Mouse (Mus musculus): Measurements from ENCODE around the gene H2-M10.1.
"Not testable (repeated sequence)": the region's sequence is repeated elsewhere in the genome, so short reads cannot be mapped to it uniquely, and the experiment has no call there.

H2-M10.1 gene

DNA sequence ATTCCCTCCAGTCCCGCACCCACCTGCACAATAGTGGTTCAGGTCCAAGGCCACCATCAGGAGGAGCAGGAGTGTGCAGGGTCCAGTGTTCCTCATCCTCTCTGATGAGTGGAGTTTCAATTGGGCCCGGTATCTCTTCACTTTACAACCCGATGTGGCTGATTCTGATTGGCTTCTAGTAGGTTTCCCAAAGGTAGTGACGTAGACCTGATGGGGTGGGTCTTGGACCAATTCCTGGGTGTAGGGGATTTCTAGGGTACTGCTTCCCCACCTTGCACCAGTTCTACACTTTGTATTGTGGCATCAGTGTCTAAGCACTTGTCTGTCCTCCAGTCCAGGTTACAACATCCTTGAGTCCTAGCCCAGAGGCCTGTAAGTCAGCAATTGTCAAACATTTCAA is at the start of gene H2-M10.1:
Gene H2-M10.1 (minus strand): TSS at position 101 of the 400 bp plus-strand sequence.
- in situ Hi-C loops (cut with MboI, MseI) = no loop called here

DNA sequence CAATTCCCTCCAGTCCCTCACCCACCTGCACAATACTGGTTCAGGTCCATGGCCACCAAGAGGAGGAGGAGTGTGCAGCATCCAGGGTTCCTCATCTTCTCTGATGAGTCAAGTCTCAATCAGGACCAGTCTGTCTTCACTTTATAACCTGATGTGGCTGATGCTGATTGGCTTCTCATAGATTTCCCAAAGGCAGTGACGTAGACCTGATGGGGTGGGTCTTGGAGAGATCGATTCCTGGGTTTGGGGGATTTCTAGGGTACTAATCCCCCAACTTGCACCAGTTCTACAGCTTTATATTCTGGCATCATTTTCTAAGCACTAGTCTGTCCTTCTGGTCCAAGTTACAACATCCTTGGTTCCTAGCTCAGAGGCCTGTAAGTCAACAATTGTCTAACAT is 42.4 kb upstream of the H2-M10.1 start, which contains the start of gene H2-M10.3:
Gene H2-M10.3 (minus strand): TSS at position 101 of the 400 bp plus-strand sequence.
- in situ Hi-C loops (cut with MboI, MseI) = not testable (repeated sequence)

DNA sequence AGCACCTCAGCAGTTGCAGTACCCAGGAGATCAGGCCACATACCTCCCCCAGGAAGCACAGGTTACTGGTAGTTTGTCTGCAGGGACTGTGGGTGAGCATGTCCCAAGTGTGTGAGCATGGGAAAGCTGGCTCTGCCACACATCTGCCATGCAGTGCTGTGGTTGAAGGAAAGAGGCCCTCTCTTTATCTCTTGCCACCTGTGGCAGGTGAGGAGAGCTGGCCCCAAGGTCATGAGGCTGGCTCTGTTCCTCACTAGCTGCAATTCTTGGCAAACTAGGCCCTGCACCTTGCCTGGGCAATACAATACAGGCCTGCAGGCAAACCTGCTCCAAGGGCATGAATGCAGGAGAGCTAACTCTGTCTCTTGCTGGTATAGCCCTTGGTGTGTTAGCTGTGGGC is 36.4 kb upstream of the H2-M10.1 start:
- in situ Hi-C loops (cut with MboI, MseI) = not testable (repeated sequence)

DNA sequence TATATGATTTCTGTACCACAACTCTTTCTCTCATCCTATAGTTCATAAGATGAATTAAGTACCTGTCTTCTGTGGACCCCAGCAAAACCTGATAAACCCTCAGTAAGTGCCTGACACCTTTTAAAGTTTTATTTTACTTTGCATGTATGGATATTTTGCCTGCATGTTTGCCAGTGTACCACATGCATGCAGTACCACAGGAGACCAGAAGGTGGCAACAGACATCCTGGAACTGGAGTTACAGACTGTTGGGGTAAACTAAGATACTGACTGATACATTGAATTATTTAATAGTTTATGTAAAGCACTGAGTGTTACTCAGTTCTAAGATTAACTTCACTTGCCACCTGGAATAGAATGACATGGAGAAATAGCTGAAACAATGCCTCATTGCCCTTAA is 31.6 kb upstream of the H2-M10.1 start:
- in situ Hi-C loops (cut with MboI, MseI) = loop anchor here (5.0 kb wide), 2 partner anchors 60 to 430 kb away; no protein-coding TSS in a partner anchor

DNA sequence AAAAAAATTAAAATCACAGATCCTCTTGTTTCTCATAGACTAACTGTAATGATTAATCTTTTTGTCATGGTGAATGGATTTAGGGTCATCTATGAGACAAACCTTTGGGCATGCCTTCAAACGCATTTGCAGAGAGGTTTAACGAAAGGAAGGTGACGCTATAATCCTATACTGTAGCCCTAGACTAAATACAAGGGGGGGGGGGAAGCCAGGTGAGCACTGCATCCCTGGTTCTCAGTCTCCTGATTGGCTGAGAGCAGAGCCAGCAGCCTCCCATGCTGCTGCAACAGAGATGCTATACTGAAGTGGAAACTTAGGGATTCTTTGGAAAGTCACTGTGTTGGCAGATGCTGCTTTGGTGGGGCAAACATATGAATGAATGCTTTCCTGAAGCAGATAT is 29.8 kb upstream of the H2-M10.1 start:
- in situ Hi-C loops (cut with MboI, MseI) = loop anchor here (5.0 kb wide), 2 partner anchors 62 to 432 kb away; no protein-coding TSS in a partner anchor

DNA sequence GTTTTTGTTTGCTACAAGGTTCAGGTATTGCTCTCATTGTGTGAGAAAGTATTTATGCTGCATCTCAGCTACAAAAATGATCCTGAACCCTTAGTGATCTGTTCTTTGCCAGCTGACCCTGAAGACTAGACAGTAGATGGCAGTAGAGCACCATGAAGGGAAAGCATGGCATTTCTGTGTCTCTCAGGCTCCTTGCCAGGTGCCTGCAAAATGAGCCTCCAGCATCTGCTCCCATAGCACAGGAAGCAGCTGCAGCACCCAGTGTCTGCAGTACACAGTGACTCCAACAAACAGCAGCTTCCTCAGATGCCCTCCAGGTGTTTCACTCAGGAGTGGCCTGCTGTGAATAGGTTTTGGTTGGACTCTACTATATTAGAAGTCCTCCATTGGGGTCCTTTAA is 29.4 kb upstream of the H2-M10.1 start:
- in situ Hi-C loops (cut with MboI, MseI) = loop anchor here (5.0 kb wide), 2 partner anchors 62 to 432 kb away; no protein-coding TSS in a partner anchor

DNA sequence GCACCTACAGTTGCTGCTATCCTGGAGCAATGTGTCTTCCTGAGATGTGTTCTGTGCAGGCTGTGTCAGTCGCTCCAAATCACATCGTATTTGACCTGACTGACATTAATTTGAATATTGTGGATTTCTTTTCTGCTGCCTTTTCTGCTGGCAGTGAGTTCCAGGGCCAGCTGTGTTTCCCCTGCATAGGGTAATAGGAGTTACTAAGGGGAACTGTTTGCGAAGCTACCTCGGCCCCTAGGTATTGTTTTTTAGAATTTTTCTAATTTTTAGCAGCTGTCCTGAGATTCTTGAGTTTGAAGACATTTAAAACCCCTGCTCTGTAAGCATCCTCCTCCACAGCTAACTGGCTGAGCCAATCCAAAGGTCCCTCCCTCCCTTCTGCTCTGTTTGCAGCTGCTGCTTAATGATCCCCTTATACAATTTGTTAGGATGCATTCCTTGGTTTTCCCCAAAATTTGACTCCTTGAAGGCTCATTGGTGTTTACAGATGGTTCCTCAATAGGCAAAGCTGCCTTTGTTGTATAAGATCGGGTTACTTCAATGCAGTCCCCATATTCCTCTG is 10.2 kb downstream of the H2-M10.1 start:
- in situ Hi-C loops (cut with MboI, MseI) = no loop called here

DNA sequence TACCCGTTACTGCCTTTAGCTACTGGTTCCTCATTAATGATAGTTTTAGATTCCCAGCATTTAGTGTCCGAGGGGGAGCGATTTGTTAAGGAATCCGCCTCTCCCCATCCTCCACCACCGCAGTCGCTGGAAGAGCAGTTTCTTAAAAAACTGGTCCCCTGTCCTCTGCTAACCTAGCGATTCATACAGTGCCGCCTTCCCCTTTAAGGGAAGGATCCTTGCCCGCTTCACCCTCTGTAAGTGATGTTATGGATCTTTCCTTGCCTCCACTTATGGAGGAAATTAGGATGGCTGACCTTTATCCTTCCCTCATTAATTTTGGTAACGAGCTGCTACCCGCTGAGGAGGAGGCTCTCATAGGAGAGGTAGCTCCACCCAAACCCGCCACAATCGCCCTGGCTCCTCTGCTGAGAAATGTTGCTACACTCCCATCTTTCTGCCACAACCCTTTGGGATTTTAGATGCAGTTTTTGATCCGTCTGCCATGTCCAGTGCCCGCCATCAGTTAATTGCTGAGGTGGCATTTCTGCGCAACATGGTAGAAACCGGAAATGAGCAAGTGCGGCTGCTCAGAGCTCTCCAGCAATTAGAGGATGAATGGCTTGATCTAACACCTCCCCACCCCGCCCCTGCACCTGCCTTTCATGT is 10.8 kb downstream of the H2-M10.1 start:
- in situ Hi-C loops (cut with MboI, MseI) = no loop called here

DNA sequence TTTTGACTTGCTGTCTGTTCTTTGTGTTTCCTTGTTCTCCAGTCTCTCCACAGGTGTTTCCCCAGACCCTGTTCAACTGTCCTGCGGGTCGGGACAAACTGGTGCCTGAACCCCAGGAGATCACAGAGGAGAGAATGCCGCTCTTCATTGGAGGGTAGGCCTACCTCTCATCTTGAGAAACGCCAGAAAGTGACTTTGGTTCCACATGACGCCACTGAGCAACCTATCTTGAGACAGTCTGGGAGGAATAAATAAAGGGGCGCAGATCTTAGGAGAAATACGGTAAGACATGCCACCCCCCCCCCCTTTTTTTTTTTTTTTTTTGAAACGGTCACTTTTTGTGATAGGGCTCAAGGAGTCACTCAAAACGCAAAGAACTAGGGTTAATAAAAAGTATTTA is 11.4 kb downstream of the H2-M10.1 start:
- in situ Hi-C loops (cut with MboI, MseI) = loop anchor here (5.0 kb wide), 1 partner anchor 103 kb away; no protein-coding TSS in a partner anchor

DNA sequence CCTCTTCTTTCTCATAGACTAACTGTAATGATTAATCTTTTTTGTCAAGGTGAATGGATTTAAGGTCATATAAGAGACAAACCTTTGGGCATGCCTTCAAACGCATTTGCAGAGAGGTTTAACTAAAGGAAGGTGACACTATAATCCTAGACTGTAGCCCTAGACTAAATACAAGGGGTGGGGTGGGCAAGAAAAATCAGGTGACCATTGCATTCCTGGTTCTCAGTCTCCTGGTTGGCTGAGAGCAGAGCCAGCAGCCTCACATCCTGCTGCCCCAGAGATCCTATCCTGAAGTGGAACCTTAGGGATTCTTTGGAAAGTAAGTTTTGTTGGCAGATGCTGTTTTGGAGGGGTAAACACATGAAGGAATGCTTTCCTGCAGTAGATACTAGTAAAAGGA is 16.7 kb downstream of the H2-M10.1 start:
- in situ Hi-C loops (cut with MboI, MseI) = no loop called here

DNA sequence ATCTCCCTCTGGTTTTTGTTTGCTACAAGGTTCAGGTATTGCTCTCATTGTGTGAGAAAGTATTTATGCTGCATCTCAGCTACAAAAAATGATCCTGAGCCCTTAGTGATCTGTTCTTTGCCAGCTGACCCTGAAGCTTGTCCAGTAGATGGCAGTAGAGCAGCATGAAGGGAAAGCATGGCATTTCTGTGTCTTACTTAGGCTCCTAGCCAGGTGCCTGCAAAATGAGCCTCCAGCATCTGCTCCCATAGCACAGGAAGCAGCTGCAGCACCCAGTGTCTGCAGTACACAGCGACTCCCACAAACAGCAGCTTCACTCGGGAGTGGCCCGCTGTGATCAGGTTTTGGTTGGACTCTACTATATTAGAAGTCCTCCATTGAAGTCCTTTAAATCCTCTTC is 17.1 kb downstream of the H2-M10.1 start:
- in situ Hi-C loops (cut with MboI, MseI) = not testable (repeated sequence)

DNA sequence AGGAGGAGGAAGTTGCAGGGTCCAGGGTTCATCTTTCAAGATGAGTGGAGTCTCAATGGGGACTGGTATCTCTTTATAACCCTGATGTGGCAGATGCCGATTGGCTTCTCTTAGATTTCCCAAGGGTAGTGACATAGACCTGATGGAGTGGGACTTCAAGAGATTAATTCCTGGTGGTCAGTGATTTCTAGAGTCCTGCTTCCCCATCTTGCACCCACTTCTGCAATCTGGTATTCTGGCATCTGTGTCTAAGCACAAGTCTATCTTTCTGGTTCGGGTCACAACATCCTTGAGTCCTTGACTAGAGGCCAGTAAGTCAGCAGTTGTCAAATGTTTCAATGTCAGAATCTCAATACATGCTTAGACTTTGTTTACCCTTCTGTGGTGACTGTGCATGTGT is 39.6 kb downstream of the H2-M10.1 start, which contains the start of gene H2-M10.2:
Gene H2-M10.2 (minus strand): TSS at position 101 of the 400 bp plus-strand sequence.
- in situ Hi-C loops (cut with MboI, MseI) = no loop called here

DNA sequence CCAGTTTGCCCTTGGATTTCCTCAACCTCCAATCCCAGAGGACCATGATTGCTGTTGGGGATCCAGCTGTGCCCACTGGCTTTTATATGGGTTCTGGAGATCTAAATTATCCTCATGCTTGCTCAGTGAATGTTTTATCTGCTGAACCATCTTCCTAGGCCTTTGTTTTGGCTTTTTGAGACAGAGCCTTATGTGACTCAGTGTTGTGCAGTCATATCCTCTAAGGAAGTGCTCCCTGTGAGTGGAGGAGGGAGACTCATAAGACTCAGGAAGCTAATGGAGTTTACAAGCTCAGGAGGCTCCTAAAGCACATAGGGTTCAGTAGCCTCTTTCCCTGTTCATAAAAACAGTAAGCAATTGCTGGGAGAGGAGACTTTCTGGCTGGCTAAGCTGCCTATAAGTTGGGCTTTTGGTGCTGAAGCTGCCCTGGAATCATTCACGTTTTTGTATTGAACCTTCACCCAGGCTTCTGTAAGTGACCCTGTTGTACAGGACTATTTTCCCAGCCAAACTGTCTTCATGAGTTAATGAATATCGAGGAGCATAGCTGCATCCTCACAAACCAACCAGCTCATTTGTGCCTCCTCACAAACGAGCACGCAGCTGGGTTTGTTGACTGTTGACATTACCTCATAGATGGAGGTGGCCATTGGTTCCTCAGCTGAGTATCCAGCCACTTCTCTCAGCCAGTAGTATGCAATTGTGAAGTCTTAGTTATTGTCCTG is 44.3 kb downstream of the H2-M10.1 start:
- in situ Hi-C loops (cut with MboI, MseI) = no loop called here

DNA sequence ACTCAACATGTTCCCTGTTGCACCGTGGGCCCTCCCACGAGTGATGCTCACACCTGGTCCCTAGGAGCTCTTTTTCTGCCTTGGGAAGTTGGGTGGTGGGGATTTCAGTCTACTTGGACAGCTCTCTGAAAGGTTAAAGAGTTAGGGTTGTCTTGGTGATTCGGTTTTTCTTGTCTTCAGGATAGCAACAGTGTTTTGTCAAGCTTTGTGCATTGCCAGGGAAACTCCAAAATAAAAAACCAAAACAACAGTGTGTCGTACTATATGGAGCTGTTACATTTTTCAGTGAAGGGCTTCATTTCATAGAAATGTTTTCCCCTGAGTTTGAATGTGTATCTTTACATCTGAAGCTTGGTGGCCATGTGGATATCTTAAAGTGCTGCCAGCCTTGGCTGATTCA is 51.2 kb downstream of the H2-M10.1 start:
- in situ Hi-C loops (cut with MboI, MseI) = no loop called here

DNA sequence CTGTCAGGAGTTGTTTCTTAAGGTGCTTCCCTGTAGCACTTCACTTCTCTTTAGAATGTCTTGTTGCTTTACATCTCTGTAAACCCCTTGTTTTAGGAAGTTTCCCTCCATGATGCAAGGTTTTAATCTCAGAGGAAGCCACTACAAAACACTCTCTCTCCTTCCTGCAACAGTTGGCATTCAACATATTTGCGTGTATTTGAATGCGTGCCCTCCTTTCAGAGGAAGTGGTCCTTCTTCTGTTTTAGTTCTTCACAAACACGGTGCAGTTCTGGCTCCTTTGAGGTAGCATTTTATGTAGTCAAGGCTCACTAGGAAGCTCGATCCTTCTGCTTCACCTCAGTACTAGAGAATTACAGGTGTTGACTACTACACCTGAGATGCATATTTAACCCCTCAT is 52.2 kb downstream of the H2-M10.1 start:
- in situ Hi-C loops (cut with MboI, MseI) = no loop called here

Data from T-helper 2 cell (primary cell).